Mouse (Mus musculus): ENCODE measurements around the gene Slc4a1. TPM values are rescaled to one million over a fixed set of nuclear protein-coding genes. Genes with fewer than 3 reads are reported as not detected.

Slc4a1 gene
- polyA plus RNA-seq, 1 experiment from 2014 or later = 1,144 TPM

DNA sequence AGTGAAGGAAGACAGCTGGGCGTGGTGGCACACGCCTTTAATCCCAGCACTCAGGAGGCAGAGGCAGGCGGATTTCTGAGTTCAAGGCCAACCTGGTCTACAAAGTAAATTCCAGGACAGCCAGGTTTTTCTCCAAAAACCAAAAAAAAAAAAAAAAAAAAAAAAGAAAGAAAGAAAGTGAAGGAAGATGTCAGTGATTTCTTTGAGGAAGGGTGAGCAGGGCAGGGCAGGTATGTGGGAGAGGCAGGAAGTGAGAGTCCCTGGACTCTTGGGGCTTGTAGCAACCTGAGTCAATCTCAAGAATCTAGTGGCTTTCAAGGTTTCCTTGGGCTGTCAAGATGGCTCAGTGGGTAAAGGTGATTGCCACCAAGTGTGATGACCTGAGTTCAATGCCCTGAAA lies 21.5 kb downstream of the Slc4a1 start:
- Histone ChIP-seq H3K27ac (ENCODE audit: low read length) (no peak overlapping the region), H3K4me2 (ENCODE audit: low read depth, low read length) (no peak overlapping the region), H3K4me1 (ENCODE audit: control insufficient read depth, low read depth, low read length) (peaks cover 4% of the 10 kb centered on the region), H3K4me3 (ENCODE audit: low read depth, low read length) (no peak overlapping the region), H3K27me3 (ENCODE audit: control insufficient read depth, insufficient read depth, low read depth, low read length) (no peaks in the 10 kb centered on the region), H3K36me3 (ENCODE audit: control insufficient read depth, insufficient read depth) (peaks cover 9% of the 10 kb centered on the region), H3K9ac (ENCODE audit: low read depth, low read length) (no peak overlapping the region), H3K9me3 (replicated peaks; ENCODE audit: control insufficient read depth, low read length) (0 out of 2 replicates have a peak, but pooled peaks cover 2% of the 10 kb centered on the region)
- WGBS (ENCODE audit: insufficient replicate concordance) = 66% methylated on average over 3 of the region's 3 CpGs
- no peak for ATAC-seq (ENCODE audit: low read depth)

DNA sequence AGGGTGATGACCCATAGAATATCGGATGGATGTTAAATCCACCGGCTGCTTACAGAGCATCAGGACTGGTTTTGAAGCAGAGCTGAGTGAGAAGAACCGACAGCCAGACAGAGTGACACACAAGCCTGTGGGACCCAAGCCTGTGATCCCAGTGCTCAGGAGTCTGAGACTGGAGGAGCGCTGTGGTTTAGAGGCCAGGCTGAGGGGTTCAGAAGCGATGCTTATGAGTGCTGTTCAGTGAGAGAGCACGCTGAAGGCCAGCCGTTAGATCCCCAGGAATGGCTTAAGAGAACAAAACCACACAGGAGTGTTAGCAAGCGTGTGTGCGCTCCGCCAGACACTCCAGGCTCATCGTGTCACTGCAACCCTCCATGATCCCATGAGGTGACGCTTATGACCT lies 23.3 kb downstream of the Slc4a1 start:
- ATAC-seq (ENCODE audit: low read depth) = no peak

DNA sequence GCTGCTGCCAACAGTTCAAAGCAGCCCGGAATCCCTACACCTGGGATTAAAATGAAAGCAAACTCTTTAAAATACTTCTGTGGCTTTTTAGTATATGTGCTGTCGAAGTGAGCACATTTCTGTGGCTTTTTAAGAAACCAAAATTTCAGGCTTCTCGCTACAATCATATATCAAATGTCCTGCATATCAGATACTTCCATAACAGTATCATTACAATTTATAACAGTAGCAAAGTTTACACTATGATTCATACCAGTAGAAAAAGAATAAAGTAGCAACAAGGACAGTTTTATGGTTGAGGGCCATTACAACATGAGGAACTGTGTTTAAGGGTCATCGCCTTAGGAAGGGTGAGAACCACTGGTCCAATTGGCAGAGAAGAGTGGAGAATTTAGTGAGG lies 24.9 kb downstream of the Slc4a1 start:
- WGBS (ENCODE audit: insufficient replicate concordance) = 79% methylated on average over 4 of the region's 4 CpGs
- ATAC-seq (ENCODE audit: low read depth) = no peak
- H3K36me3 ChIP-seq (ENCODE audit: control insufficient read depth, insufficient read depth) = no peaks in the 10 kb centered on the region

More for the DNA sequence above, 23.3 kb downstream of the Slc4a1 start:
- WGBS (ENCODE audit: insufficient replicate concordance) = 66% methylated on average over 12 of the region's 12 CpGs
- H3K27ac ChIP-seq (ENCODE audit: low read length) = no peak overlapping the region
- no peak overlapping the region for H3K4me3 ChIP-seq (ENCODE audit: low read depth, low read length)
- H3K27me3 ChIP-seq (ENCODE audit: control insufficient read depth, insufficient read depth, low read depth, low read length) = no peaks in the 10 kb centered on the region
- H3K36me3 ChIP-seq (ENCODE audit: control insufficient read depth, insufficient read depth) = no peaks in the 10 kb centered on the region
- no peak overlapping the region for H3K9ac ChIP-seq (ENCODE audit: low read depth, low read length)
- H3K4me2 ChIP-seq (ENCODE audit: low read depth, low read length) = no peak overlapping the region
- peaks cover 2% of the 10 kb centered on the region for H3K4me1 ChIP-seq (ENCODE audit: control insufficient read depth, low read depth, low read length)
- 0 out of 2 replicates have a peak, but pooled peaks cover 2% of the 10 kb centered on the region for H3K9me3 ChIP-seq (replicated peaks; ENCODE audit: control insufficient read depth, low read length)

DNA sequence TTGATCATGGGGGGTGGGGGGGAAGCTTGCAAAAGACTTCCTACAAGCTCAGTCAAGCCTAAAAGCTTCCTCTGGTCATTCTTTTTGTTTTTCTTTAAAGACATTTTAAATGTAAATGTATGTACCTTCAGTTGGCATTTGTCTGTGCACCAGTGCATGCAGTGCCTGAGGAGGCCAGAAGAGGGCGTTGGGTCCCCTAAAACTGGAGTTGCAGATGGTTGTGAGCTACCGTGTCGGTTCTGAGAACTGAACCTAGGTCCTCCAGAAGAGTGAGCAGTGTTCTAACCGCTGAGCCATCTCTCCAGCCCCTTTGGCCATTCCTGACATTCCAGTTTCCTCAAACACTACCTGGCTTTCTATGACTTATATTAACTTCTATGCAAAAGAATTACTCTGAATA lies 26.4 kb downstream of the Slc4a1 start:
- Histone ChIP-seq H3K4me2 (ENCODE audit: low read depth, low read length) (no peak overlapping the region), H3K36me3 (ENCODE audit: control insufficient read depth, insufficient read depth) (no peaks in the 10 kb centered on the region), H3K27me3 (ENCODE audit: control insufficient read depth, insufficient read depth, low read depth, low read length) (no peaks in the 10 kb centered on the region), H3K9me3 (replicated peaks; ENCODE audit: control insufficient read depth, low read length) (0 out of 2 replicates have a peak, but pooled peaks cover 2% of the 10 kb centered on the region), H3K9ac (ENCODE audit: low read depth, low read length) (no peak overlapping the region), H3K4me3 (ENCODE audit: low read depth, low read length) (no peak overlapping the region), H3K4me1 (ENCODE audit: control insufficient read depth, low read depth, low read length) (peaks cover 2% of the 10 kb centered on the region), H3K27ac (ENCODE audit: low read length) (no peak overlapping the region)
- WGBS (ENCODE audit: insufficient replicate concordance) = 52% methylated on average over 4 of the region's 4 CpGs
- ATAC-seq (ENCODE audit: low read depth) = no peak

More for the DNA sequence above, 24.9 kb downstream of the Slc4a1 start:
- Histone ChIP-seq H3K9me3 (replicated peaks; ENCODE audit: control insufficient read depth, low read length) (0 out of 2 replicates have a peak, but pooled peaks cover 2% of the 10 kb centered on the region), H3K27me3 (ENCODE audit: control insufficient read depth, insufficient read depth, low read depth, low read length) (no peaks in the 10 kb centered on the region), H3K9ac (ENCODE audit: low read depth, low read length) (no peak overlapping the region), H3K4me3 (ENCODE audit: low read depth, low read length) (no peak overlapping the region), H3K4me2 (ENCODE audit: low read depth, low read length) (no peak overlapping the region), H3K4me1 (ENCODE audit: control insufficient read depth, low read depth, low read length) (peaks cover 2% of the 10 kb centered on the region), H3K27ac (ENCODE audit: low read length) (no peak overlapping the region)

DNA sequence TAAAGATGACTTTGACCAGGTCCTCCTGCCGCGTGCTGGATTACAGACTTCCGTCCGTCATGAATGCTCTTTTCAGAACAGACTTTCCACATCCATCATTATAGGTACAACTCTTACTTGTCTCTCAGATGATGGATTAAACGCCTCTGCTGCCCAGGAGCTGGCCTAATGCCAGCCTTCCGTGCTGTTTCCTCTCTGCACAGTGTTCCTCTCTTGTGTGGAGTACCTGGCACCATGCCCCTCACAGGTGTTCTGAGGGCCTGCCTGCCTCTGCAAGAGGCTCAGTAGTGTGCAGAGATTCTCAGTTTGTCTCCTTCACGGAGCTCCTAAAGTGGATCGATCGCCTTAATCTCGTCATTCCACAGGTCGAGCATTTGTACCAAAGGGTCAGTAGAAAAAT lies 26.8 kb downstream of the Slc4a1 start:
- no peaks in the 10 kb centered on the region for H3K27me3 ChIP-seq (ENCODE audit: control insufficient read depth, insufficient read depth, low read depth, low read length)
- H3K4me1 ChIP-seq (ENCODE audit: control insufficient read depth, low read depth, low read length) = peaks cover 2% of the 10 kb centered on the region
- no peak overlapping the region for H3K27ac ChIP-seq (ENCODE audit: low read length)
- no peak overlapping the region for H3K4me2 ChIP-seq (ENCODE audit: low read depth, low read length)
- 0 out of 2 replicates have a peak, but pooled peaks cover 2% of the 10 kb centered on the region for H3K9me3 ChIP-seq (replicated peaks; ENCODE audit: control insufficient read depth, low read length)
- ATAC-seq (ENCODE audit: low read depth) = no peak
- H3K36me3 ChIP-seq (ENCODE audit: control insufficient read depth, insufficient read depth) = no peaks in the 10 kb centered on the region
- WGBS (ENCODE audit: insufficient replicate concordance) = 74% methylated on average over 11 of the region's 11 CpGs
- no peak overlapping the region for H3K9ac ChIP-seq (ENCODE audit: low read depth, low read length)
- no peak overlapping the region for H3K4me3 ChIP-seq (ENCODE audit: low read depth, low read length)

DNA sequence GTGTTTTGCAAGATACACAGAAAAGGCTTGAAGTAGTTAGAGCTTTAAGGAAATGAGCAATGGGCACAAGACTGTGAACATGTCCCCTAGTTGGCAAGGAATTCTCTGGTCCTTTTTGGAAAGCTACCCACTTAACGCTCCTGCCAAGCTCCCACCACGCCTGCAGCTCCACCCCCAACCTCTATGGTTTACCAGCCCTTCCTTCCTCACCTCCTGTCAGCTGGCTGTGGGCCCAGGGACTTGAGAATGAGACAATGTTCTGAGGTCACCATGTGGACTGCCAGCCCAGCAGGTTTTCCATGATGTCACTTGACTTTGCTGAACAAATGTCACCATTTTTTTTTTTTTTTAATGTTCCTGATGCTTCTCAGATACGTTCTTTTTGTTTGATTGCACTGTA lies 27.4 kb downstream of the Slc4a1 start:
- no peaks in the 10 kb centered on the region for H3K4me1 ChIP-seq (ENCODE audit: control insufficient read depth, low read depth, low read length)
- 23% methylated on average over 3 of the region's 3 CpGs for WGBS (ENCODE audit: insufficient replicate concordance)
- H3K36me3 ChIP-seq (ENCODE audit: control insufficient read depth, insufficient read depth) = no peaks in the 10 kb centered on the region
- 0 out of 2 replicates have a peak, but pooled peaks cover 2% of the 10 kb centered on the region for H3K9me3 ChIP-seq (replicated peaks; ENCODE audit: control insufficient read depth, low read length)
- H3K4me2 ChIP-seq (ENCODE audit: low read depth, low read length) = no peak overlapping the region
- no peaks in the 10 kb centered on the region for H3K27me3 ChIP-seq (ENCODE audit: control insufficient read depth, insufficient read depth, low read depth, low read length)
- no peak overlapping the region for H3K27ac ChIP-seq (ENCODE audit: low read length)
- no peak for ATAC-seq (ENCODE audit: low read depth)
- H3K4me3 ChIP-seq (ENCODE audit: low read depth, low read length) = no peak overlapping the region
- H3K9ac ChIP-seq (ENCODE audit: low read depth, low read length) = no peak overlapping the region

DNA sequence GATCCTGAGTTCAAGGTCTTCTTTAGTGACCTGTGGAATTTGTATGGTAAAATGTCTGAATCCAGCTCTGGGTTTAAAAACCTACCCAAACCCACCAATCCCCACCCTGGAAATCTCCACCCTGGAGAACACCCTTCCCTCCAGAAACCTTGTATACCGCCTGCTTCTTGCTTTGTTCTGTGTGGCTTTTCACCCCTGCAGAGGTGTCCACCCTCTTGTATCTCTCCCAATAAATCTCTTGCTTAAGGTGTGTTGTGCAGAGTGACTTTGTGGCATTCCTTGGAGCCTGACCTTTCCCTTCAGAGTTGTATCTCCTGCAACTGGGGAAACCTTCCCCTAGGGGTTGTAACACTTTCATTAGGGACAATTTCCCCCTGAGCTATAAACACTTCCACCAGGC lies 28.1 kb downstream of the Slc4a1 start:
- 56% methylated on average over 1 of the region's 1 CpGs for WGBS (ENCODE audit: insufficient replicate concordance)
- no peaks in the 10 kb centered on the region for H3K4me1 ChIP-seq (ENCODE audit: control insufficient read depth, low read depth, low read length)
- no peak overlapping the region for H3K4me2 ChIP-seq (ENCODE audit: low read depth, low read length)
- H3K27ac ChIP-seq (ENCODE audit: low read length) = no peak overlapping the region
- no peaks in the 10 kb centered on the region for H3K27me3 ChIP-seq (ENCODE audit: control insufficient read depth, insufficient read depth, low read depth, low read length)
- no peak for ATAC-seq (ENCODE audit: low read depth)
- 0 out of 2 replicates have a peak, but pooled peaks cover 2% of the 10 kb centered on the region for H3K9me3 ChIP-seq (replicated peaks; ENCODE audit: control insufficient read depth, low read length)
- H3K9ac ChIP-seq (ENCODE audit: low read depth, low read length) = no peak overlapping the region
- no peaks in the 10 kb centered on the region for H3K36me3 ChIP-seq (ENCODE audit: control insufficient read depth, insufficient read depth)
- H3K4me3 ChIP-seq (ENCODE audit: low read depth, low read length) = no peak overlapping the region

DNA sequence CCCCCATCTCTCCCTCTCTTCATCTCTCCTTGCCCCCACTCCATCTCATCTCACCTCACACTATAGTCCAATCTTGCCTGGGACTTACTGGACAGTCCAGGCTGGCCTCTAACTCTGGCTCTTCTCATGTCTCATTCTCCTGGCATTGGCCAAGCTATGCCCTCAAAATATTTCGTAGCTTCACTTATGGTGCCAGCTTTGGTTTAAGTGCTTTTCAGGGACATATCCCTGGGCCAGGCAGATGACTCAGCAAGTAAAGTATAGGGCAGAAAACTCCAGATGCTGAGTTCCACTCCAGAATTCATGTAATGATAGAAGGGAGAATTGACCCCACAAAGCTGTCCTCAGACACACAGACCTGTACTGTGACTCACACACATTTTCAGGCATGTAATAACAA lies 29.8 kb downstream of the Slc4a1 start:
- ATAC-seq (ENCODE audit: low read depth) = no peak
- no peak overlapping the region for H3K9ac ChIP-seq (ENCODE audit: low read depth, low read length)
- H3K4me2 ChIP-seq (ENCODE audit: low read depth, low read length) = no peak overlapping the region
- H3K36me3 ChIP-seq (ENCODE audit: control insufficient read depth, insufficient read depth) = no peaks in the 10 kb centered on the region
- 59% methylated on average over 1 of the region's 1 CpGs for WGBS (ENCODE audit: insufficient replicate concordance)
- H3K27ac ChIP-seq (ENCODE audit: low read length) = no peak overlapping the region
- no peak overlapping the region for H3K4me3 ChIP-seq (ENCODE audit: low read depth, low read length)
- H3K9me3 ChIP-seq (replicated peaks; ENCODE audit: control insufficient read depth, low read length) = 0 out of 2 replicates have a peak, but pooled peaks cover 2% of the 10 kb centered on the region
- no peaks in the 10 kb centered on the region; the same call in 1 of the 2 replicates for H3K27me3 ChIP-seq (ENCODE audit: control insufficient read depth, insufficient read depth, low read depth, low read length)
- no peaks in the 10 kb centered on the region for H3K4me1 ChIP-seq (ENCODE audit: control insufficient read depth, low read depth, low read length)

DNA sequence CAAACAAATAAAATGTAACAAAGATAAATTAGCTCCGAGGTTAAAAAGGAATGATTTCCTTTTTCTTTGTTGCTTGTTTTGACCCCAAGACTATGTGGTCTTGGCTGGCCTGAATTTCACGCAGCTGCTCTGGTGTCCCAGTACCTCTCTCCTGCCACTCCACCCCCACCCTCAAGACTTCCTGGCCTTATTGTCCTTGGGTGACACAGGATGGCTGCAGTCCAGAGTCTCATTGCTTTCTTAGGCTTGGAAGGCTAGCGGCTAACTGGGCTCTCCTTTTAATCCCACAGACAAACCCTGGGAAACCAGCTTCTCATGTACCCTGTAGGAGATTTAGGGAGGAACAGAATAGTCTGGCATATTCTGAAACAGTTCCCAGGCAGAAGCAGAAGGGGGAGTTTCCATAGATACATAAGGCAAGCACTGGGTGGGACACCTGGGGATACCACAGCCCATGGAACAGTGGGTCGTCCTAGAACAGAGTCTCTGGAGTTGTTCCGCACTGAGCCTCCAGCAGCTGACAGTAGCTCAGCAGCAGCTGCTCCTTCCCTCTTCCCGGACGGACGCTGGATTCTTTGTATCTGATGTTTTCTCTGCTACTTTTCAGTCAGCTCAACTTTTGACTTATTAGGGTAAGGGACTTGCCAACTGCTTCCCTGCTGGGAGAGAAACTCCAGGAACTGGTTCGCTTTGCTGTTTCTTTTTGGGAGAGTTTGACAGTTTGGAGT lies 30.9 kb downstream of the Slc4a1 start:
- H3K4me2 ChIP-seq (ENCODE audit: low read depth, low read length) = no peak overlapping the region
- no peak for ATAC-seq (ENCODE audit: low read depth)
- no peaks in the 10 kb centered on the region for H3K4me1 ChIP-seq (ENCODE audit: control insufficient read depth, low read depth, low read length)
- H3K9me3 ChIP-seq (replicated peaks; ENCODE audit: control insufficient read depth, low read length) = 0 out of 2 replicates have a peak, but pooled peaks cover 2% of the 10 kb centered on the region
- no peak overlapping the region for H3K27ac ChIP-seq (ENCODE audit: low read length)
- H3K9ac ChIP-seq (ENCODE audit: low read depth, low read length) = no peak overlapping the region
- WGBS (ENCODE audit: insufficient replicate concordance) = 41% methylated on average over 9 of the region's 9 CpGs
- no peak overlapping the region for H3K4me3 ChIP-seq (ENCODE audit: low read depth, low read length)
- peaks cover 2% of the 10 kb centered on the region; the same call in 1 of the 2 replicates for H3K27me3 ChIP-seq (ENCODE audit: control insufficient read depth, insufficient read depth, low read depth, low read length)
- no peaks in the 10 kb centered on the region for H3K36me3 ChIP-seq (ENCODE audit: control insufficient read depth, insufficient read depth)
